Mouse (Mus musculus) ES-Bruce4 (cell line): ENCODE results near the gene Tex14.

Experiments used
- CTCF ChIP-seq: IDR thresholded peaks from one replicate; pipeline ENCODE4 v1.8.1; 2011; ENCODE audit warnings: low read depth, low read length
- POLR2A ChIP-seq: IDR thresholded peaks from one replicate; pipeline ENCODE4 v1.8.1; 2011; ENCODE audit warnings: low read length; ENCODE audit not compliant: insufficient read depth

- TF ChIP-seq CTCF (no peak), POLR2A (no peak)
Measured at GRCm38 (mm10) chr11:87589605-87590004, 184.7 kb downstream of the Tex14 start.
